Mouse (Mus musculus) spleen, adult 12 weeks (tissue): ENCODE results near the gene Med28.
A peak's percentile ranks its signal among the peaks of the same experiment; 100 is the strongest.

Source experiments
- DNase-seq: peaks from one replicate; pipeline ENCODE4 v3.0.0; 2022; ENCODE audit warnings: low spot score

Gene Med28

DNA sequence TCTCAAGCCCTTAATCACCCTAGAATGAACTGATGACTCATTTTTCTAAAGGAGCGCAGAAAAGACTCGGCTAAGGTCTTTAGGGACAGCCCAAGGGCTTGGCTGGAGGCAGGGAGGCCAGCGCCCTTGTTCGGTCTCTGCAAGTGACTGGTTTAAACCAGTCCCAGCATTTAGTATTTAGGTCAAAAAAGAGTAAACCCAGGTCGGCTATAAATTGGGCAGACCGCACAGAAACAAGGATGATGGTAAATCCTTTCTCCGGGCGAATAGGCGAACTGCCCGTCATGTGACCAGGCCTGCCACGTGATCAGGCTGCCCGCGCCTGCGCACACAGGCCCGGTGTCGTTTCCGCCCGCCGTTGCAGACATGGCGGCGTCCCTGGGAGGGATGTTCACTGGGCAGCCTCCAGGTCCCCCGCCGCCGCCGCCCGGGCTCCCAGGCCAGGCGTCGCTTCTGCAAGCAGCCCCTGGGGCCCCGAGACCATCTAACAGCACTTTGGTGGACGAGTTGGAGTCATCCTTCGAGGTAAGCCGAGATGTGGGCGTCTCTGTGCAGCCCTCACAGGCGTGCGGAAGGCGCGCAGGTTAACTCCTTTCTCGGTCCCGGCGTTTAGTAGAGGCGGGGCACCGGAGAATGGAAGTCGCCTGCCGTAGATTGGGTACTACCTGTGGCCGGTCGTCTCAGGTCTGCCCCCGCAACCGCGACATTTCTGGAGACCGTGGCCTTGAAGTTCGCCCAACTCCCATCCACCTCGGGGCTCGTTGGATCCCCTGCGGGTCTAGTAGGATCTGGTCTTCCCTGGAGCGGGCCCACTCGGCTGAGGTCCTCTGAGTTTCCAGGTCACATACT lies at the start of gene Med28:
Med28 (plus strand) TSS at position 270 of the 849 bp plus-strand sequence.
- DNase-seq, result peak; percentile 89

DNA sequence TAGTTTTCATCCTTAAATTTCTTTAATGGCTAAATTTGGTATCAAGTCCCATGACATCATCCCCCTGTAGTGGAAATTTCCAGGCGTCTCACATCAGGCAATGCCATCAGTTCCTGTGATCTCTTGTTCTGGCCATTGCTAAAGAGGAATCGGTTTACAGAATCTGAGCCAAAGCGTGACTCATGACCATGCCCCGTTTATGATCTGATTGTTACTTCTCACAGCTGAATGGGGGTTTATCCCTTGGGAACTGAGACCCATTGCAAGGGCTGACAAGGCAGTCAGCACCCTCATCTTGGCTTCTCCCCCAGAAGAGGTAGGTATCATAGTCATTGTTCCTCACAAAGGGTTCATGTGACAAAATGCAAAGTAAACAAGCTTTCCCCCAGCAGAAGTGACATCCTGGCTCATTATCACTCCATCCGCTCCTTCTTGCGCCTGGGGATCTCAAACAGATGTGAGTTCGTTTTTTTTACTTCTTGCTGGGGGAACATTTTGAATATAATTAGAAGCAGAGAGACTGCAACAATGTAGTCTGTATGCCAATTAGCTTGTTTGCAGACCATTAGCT lies 47.1 kb upstream of the Med28 start:
- DNase-seq, result no peak

DNA sequence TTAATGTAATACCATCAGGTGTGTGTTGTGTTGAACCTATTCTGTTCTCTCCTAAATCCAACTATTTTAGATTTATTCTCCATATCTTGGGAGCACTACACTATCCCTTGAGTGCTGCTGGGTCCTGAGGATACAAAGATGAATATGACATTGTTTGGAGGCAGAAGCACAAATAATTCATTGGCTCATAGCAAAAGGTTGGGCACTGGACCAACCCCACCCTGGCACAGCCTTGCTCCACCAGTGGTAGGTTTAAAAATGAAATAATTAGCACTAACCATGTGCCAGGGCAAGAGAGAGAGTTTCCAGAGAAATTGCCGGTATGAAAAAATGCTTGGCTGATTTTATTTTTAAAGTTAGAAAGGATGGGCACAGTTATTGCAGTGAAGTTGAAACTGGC lies 46.5 kb upstream of the Med28 start:
- DNase-seq, result no peak

DNA sequence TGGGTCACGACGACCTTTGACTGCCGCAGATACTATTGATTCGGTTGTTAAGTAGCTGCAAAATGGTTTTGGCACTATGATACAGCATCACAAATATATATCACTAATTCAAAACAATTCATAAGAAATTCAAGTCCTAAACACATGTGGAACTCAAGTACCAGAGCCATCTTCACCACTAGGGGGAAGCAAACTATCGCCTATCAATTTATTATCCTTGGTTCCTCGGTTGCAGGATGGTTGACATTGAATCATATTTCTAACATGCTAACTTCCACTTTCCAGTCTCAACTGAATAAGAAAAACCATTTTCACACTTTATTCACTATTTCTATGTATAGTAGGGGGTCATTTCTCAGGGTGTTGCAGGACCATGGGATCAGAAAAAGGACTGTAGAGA lies 45.8 kb upstream of the Med28 start:
- DNase-seq, result no peak

DNA sequence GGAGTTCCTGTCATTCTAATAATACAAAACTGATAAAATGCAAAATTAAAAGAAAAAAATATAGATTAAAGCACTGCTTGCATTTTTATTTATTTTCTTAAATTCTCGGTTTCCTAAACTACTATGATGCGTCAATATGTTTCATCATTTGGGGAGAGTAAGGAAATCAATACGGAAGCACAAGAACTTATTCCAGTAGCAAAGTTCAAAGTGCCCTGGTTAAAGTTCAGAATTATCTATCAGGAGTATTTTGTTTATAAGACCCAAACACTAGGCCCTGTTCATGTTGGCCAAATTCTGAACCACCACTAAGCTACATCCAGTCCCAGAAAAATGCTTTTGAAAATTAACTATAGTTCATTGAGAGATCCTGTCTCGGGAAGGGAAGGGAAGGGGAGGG lies 45.3 kb upstream of the Med28 start:
- DNase-seq, result no peak

DNA sequence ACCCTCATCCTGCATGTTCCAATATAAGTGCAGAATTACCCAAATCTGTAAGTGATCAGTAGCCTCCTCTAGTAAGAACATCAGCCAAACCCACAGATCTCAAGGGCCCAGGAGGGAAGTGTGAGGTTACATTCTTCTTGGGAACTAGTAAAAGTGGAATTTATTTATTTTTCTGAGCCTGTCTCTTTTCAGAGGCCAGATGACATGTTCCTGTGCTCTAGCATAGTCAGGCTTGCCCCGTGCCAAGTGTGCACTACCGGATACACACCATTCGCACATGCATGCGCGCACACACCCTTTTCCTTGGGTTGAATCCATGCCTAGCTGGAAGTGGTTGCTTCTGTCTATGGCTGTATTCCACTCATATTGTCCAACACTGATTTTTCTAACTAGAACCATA lies 44.3 kb upstream of the Med28 start:
- no peak for DNase-seq

DNA sequence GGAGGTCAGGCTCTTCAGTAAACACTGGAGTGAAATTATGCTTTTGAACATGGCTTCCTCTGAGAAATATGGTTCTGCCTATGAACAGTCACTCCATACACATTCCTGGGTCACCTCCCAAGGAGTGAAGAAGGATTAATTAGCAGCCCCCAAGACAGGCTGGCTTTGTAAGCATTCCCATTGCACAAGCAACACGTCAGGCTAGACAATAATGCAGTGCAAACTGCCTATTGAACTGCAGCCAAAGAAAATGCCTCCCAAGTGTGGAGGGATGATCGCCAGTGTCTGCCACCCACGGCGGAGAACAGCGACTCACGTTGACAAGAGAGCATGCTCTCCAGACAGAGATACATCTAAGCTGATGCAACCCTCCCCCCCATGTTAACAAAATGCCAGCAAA lies 43.7 kb upstream of the Med28 start:
- DNase-seq, result no peak

DNA sequence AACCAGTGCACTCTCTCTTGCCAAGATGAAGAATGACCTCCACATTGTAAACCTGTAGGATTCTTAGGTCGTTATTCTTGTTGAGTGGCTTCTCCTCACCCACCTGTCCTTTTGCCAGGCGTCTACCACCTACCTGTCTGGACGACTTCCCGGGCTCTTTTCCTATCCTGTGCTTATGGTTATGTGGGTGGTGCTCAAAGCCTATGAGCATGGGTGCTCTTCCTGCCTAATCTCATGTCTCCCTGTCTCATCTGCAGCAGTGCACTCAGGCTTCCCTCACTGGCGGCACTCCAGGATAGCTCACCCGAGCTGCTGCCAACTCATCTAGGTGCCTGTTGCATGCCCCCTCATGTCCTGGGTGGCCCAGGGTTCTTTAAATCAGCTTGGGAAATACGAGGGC lies 42.4 kb upstream of the Med28 start:
- no peak for DNase-seq

DNA sequence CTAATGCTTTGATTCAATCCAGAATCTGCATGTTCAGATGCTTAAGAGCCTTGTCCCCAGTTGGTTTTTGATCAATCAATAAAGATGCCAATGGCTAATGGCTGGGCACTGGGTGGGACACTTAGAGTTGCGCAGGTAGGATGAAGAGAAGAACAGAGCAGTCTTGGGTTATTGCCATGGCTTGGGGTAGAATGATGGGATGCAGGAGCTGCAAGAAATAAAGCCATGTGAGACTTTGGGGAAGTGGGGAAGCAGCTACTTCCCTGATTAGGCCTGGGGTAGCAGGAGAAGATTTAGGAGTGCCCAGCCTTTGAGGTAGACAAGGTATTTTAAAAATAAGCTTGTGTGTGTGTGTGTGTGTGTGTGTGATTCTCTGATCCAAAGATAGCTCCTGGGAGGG lies 40.0 kb upstream of the Med28 start:
- no peak for DNase-seq

DNA sequence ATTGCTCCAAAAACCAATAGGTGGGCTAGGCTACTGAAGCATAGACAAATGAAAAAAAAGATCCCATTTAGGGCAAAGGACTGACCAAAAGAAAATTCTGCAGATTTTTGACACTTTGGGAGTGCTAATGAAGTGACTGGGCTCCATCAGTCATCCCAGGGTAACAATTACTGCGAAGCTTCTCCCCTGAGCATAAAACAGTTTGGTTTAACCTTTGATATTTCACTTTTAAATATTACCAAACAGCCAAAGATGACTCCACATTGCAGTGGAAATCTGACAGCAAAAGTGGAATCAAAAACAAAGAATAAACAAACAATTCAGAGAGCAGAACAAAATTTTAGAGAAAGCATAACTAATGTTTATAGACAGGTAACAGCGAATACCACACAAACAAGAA lies 38.9 kb upstream of the Med28 start:
- DNase-seq, result no peak

DNA sequence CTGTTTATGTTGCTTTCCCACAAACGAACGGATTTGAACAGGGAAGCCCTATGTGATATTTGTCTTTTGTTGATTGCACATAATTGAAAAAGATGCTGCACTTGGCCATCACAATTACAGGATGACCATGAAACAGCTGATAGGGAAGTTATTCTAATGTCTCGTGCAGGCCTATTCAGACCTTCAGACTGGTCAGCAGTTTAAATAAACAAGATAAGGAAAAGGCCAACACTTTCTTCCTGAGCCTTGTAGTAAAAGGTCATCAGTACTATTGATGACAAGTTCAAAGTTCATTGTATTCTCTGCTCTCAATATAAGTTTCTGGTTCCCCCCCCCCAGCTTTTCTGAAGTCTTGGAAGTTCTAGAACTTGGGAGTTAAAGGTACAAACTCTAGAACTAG lies 37.4 kb upstream of the Med28 start:
- DNase-seq, result no peak

DNA sequence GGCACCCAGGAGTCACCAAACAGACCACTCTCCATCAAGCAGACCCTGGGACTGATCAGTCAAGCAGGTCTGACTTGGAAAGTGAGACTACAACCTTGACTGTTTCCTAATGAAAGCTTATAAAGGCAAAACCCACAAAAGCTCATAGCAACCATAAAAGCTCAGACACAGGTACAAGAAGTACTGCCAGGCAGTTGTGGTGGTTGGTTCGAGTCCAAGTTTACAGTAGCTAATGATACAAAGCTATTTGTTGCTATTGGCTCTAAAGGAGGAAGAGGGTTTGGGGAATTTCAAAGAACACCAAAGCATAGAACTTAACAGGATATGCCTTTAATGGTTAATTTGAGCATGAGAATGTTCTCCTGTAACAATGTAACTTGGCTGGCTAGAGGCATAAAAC lies 36.4 kb upstream of the Med28 start:
- no peak for DNase-seq

DNA sequence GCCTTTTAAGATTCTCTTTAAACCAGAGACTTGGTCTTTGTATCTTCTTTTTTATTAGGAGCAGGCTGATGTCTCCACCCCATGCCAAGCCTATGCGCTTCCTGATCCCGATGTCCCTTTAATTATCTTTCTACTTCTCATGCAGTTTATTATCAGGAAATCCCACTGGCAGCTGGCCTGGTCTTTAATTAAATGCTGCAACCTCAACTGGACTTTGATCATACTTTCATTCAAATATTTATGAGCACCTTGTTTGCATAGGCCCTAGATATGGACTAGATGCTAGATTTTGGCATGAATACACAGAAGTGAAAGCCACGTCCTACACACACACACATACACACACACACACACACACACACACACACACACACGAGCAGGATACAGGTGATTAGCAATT lies 28.3 kb upstream of the Med28 start:
- no peak for DNase-seq

DNA sequence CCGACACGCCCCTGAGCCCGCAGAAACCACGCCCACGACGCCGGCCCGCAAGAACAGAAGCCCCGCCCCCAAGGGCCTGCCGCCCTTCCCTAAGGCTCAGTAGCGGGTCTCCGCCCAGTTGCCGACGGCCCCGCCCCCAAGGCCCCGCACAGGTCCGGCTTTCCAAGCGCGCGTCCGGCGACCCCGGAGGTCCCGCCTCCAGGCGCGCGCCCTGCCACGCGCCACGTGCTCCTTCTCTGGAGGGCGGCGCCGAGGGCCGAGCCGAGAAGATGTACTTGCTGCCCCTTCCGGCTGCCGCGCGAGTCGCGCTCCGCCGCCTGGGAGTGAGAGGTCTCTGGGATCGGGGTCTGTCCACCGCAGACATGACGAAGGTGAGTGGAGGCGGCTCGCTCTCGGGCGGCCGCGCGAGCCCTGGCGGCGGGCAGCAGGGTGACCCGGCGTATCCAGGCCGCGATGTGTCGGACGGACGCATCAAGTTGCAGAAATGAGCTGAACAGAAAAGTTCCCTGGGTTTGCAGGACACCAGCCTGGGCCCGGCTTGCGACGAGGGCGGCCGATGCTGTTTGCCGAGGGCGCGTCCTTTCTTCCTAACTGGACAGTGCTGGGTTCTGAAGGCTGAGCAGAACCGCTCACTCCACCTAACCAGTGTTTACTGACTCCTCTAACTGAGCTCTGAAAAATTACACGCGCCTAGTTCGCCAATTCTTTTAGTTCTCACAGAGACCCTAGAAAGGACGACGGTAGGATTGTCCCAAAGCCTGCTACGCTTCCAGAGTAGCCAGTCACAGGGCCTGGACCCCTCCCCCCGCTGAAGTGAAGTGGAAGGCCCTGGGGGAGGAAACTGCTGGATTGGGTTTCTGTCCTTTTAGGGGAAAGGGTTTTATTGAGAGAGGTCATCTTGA lies 26.6 kb upstream of the Med28 start, which contains the start of gene Lap3:
Lap3 (plus strand) TSS at position 184 of the 902 bp plus-strand sequence.
- DNase-seq, result peak; percentile 96

DNA sequence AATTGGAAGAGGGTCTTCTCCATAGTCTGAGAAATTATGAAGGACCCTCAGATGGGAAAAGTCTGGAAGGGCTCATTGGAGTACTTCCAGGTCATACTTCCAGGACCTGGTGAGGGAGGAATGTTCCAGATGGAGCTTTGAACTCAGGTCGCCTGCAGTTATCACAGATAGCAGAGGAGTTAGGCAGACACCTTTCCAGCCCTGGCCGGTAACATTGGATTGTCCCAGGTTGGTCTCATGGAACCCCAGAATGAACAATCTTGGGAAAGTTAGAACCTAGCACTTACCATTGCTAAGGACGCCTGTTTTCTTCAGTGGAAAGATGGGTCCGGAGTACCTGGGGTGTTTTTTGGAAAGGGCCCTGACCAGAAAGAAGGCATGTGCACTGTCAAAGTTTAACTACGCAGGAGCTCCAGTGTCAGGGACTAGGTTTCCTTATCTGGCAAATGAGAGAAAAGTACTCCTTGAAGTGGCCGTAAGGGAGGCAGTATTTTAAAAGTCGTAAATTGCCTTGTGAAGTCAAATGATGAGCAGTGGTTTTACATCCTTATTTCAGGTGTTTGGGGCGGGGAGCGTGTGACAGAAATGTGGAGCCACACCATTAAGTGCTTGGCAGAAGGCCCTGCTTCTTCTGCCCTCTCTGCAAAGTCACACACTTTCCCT lies 25.8 kb upstream of the Med28 start:
- DNase-seq, result no peak

DNA sequence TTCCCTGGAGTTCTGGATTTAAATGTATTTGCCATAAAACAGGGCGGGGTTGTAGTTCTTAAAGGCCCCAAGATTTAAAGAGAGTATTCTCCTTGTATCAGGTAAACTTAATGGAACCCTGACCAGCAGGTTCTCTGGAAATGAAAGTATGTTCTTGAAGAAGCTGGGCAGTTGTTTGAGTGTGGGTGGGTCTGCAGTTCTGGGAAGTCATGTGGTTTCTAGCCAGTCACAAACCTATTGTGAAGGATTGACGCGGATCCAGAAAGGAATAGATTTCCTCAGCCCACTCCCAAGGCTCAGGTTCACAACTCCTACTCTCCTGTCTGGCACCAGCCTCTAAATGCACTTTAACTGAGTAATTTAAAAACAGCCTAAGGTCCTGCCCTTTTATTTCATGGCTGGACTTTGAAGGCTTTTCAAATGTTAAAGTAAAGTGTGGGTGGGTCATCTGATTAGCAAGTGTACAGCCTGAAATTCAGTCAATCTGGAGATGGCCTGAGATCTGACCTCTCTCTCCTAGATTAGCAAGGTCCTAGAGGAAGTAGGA lies 24.5 kb upstream of the Med28 start:
- DNase-seq, result no peak

DNA sequence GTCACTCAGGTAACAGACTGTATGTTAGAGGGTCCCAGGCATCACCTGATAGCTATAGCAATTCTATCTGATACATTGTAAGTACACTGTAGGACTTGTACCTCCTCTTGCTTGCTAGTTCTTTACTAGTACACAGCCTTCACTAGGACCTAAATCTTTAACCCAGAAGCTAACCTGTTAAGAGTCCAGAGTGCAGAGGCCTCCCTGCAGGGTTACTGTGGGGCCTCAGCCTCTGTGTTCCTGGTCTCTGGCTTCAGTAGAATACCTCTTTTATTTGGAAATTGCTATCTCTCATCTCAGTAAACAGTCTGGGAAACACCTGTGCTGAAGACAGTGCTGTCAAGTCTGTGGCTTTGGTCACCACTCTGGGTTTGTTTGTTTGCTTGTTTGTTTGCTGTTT lies 24.0 kb upstream of the Med28 start:
- DNase-seq, result no peak

DNA sequence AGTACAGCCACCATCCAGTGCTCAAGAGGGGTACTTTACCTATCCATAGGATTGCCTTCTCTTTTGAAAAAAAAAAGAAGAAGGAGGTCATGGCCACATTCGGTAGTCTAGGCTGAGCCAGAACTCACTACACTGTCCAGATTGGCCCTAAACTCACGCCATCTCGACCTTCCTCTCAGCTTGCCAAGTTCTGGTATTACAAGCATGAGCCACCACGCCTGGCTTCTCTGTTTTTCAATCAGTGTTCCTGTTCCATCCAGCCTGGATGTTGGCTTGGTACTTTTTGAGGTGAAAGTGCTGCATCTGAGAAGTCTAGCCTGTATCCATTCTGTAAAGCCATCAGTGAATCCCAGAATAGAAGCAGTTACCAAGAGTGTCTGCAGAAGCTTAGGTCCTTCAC lies 23.6 kb upstream of the Med28 start:
- DNase-seq, result no peak

DNA sequence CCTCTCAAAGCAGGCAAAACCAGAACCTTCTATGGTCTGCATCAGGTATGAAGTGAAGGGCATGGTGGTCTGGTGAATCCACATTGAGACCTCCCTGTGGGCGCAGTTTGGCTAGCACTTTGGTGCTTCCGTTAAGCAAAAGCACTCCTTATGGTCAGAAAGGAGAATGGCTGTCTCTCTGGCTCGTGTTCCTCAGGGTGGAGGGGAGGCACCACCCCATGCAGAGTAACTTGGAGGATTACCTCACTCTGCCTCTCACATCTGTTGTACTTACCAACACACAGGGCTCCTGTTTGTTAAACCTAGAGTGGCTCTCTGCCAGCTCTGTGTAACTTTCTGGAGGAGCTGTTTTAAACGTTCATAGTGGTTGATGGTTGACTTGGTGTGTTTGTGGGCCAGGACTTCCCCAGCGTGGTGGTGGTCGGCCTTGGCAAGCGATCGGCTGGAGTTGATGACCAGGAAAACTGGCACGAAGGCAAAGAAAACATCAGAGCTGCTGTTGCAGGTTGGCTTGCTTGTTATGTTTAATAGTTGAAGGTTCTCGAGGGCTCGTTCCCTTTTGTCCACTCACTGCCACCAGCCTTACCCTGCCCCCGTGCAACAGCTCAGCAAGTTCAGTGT lies 23.0 kb upstream of the Med28 start:
- DNase-seq, result no peak

DNA sequence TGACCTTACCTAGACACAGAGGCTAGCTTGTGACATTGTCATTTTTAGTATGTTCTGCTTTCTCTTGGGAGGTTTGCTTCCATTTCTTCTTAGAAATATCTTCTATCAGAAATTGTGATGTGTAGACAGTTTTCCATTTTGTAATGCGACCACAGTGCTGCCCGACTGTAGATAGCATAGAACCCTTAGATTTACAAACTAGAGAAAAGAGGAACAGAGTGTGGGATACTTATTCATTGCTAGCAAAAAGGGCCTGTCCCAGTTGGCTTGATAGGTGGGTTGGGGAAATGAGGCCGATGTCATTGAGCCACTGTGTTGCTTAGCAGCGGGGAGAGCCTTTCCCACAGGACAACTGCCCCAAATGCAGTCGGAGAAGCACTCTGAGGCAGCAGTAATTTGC lies 22.5 kb upstream of the Med28 start:
- DNase-seq, result no peak

DNA sequence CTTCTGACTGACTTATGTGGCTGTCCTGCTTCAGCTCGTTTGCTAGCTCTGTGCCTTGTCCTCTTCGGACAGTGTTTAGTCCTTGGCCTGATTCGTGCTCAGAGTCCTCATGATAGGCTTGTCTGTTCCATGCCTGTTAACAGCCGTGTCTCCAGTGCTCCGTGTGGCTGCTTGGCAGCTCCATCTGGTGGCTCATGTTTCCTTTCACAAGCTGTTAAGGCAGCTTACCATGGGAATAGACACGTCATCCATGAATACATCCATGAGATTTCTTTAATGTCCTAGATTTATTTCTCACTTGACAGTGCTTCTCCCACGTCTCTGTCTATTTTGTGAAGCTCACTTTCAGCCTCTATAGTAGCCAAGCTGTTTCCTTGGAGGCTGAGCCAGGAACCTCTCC lies 10.0 kb upstream of the Med28 start:
- no peak for DNase-seq

DNA sequence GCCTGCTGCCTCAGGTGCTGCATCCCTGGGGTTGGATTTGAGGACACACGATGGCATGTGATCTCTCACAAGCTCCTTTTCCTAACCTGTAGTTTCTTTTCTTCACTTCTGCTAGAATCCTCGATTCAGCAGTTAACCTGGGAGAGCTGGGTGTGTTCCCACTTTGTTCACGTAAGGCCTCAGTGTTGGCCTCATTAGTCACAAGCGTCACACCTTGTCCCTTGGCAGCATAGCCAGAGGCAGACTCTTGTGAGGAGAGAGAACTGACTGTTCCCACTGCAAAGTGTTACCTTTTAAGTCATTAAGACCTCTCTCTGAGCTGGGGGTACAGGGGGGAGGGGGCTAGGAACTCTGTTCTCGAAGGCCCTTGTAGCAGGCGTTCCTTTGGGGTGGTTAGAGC lies 7.1 kb upstream of the Med28 start:
- no peak for DNase-seq
